Mouse (Mus musculus) hematopoietic stem cell, adult 5-6 weeks (primary cell): ENCODE results near the gene Smagp. TPM values are rescaled to one million over a fixed set of nuclear protein-coding genes. Genes with fewer than 3 reads are reported as not detected.
A peak's percentile ranks its signal among the peaks of the same experiment; 100 is the strongest.

Experiments
- ATAC-seq, 2 experiments: fragments of 125-278 bp in 1 of 2; replicated peaks in 1 of 2; 2 replicates each; pipeline ENCODE4 v1.8.0; 2016 to 2017; ENCODE audit warnings: inconsistent platforms in 2 of 2, mild to moderate bottlenecking in 2 of 2, moderate number of reproducible peaks in 2 of 2, low read depth in 1 of 2, moderate TSS enrichment in 1 of 2; ENCODE audit not compliant: low FRiP score in 2 of 2, poor library complexity in 2 of 2, severe bottlenecking in 2 of 2, insufficient read depth in 1 of 2, low TSS enrichment in 1 of 2
- total RNA-seq: library from RNA; stranded (forward); fragments of 172-1452, 232-1000 nt; gene quantifications from 2 replicates; pipeline ENCODE4 v1.2.3, GENCODE M21; 2017

Smagp gene
- total RNA-seq: 1.6 and 4.0 TPM in 2 replicates

DNA sequence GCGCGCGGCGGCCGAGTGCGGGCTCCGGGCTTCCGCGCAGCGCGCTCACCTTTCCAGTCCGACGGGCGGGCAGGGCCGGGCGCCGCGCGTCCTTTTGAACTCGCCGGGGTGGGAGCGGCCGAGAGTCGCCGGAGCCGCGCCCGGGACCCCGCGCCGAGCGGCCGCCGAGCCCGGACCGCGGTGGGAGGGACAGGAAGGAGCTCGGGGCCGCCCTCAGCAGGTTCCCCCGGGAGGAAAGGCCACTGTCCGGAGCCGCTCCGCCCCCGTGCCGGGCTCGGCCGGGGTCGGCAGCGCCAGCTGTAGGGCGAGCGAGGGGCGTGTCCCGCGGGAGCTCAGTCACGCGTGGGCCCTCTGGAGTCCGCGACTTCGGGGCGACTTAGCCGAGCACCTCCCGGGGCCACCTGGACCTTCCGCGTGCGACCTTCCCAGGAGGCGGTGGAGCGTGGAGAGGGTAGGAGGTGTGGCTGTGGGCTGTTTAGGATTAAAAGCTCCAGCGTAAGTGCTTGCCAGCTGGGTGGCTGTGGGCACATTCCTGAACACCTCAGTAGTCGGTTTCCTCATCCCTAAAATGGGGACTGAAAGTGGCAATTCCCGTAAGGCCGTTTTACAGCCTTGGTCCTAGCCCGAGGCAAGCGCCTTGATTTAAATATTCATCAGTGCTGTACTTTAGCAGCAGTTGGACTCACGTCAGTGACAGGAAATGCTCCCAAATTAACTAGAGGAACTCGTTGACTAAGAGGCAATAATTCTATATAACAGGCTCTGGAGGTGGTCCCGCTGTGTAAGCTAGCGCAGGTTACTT is at the start of gene Smagp:
TSS of gene Smagp (minus strand) at position 241 of the 802 bp plus-strand sequence.
- ATAC-seq: no peak

- no peak for ATAC-seq
These were observed 49.7 kb upstream of the Smagp start for GRCm38 (mm10) chr15:100686434-100686833.

DNA sequence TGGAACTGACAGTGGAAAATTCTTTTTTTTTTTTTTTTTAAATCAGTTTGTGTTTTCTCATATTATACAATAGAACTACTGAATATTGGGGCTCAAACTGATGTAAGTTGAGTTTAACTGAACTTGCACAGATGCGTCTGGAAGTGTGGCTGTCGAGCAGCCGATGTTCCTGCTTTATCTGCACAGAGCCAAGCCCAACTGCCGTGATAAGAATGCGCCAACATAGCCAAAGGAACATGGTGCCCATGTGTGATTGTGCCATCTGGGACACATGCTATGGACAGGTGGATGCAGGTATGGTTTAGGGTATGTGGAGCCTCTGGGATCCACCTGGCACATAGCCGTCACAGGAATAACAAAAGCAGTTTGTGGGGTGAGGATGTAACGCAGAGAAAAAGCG is 49.1 kb upstream of the Smagp start:
- no peak for ATAC-seq

DNA sequence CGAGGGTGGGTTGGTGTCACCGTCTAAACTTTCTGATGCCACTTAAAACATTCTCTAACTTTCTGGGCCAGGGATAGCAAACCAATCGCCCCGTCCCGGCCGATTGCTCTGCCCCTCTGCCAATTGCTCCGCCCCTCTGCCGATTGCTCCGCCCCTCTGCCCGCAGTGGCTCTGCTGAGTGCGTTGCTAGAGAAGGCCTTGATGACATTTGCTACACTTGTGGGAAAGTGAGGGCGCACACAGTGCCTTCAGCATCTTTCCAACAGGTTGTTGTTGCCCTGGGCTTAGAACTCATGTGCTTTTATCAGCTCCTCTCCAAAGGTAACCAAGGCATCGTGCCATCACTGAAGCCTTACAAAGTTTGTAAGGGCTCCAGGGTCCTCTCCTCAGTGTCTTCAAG is 48.5 kb upstream of the Smagp start:
- ATAC-seq: no peak

- ATAC-seq: no peak
These were observed 47.7 kb upstream of the Smagp start for GRCm38 (mm10) chr15:100684450-100684849.

DNA sequence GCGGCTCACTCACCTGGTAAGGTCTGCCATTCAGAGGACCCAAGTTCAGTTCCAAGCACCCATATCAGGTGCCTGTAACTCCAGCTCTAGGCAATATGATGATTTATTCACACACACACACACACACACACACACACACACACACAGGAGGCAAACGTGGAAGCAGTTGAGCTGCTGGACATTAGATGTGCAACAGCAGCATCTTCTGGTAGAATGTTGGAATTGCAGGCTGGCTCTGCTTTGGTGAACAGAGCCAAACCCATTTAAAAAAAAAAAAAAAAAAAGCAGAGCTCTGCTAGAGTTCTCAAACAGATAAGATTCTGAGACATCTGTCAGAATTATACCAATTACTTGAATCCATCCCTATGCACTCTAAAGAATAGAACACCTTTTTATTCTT is 46.3 kb upstream of the Smagp start:
- peak; percentile 53 to 63; a peak in 2 of 4 replicates for ATAC-seq

DNA sequence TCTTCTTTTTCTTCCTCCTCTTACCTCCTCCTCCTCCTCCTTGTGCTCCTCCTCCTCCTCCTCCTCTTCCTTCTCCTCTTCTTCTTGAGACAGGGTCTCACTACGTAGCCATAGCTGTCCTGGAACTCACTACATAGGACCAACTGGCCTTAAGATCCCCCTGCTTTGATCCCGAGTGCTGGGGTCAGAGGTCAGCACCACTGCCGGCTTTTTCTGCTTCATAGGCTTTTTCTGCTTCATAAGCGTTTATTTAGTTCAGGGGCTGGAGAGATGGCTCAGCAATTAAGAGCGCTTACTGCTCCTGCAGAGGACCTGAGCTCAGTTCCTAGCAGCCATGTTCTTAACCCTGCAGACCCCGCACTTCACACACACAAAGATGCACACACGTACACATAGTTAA is 45.0 kb upstream of the Smagp start:
- no peak for ATAC-seq

GRCm38 (mm10) chr15:100680381-100680780 is 43.6 kb upstream of the Smagp start:
- no peak for ATAC-seq

DNA sequence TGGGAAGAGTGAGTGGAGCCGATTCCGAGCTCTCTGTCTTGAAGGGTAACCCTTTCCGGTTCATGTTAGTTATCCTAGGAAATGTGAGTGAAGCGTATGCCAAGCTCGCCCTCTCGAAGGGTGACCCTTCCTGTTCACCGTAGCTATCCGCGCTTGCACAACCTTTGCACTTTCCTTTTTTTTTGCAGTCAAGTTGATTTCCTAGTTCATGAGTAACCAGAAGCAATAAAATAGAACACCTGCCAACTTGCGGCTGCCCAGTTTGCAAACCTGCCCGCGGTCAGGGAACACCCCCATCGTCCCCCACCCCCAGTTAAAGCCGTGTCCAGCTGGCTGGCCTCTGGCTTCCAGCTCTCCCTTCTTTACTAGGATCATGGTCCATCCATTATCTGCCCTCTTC is 42.3 kb upstream of the Smagp start:
- ATAC-seq: no peak

GRCm38 (mm10) chr15:100678581-100678980 is 41.8 kb upstream of the Smagp start:
- ATAC-seq: no peak; a peak in 1 of 4 replicates

DNA sequence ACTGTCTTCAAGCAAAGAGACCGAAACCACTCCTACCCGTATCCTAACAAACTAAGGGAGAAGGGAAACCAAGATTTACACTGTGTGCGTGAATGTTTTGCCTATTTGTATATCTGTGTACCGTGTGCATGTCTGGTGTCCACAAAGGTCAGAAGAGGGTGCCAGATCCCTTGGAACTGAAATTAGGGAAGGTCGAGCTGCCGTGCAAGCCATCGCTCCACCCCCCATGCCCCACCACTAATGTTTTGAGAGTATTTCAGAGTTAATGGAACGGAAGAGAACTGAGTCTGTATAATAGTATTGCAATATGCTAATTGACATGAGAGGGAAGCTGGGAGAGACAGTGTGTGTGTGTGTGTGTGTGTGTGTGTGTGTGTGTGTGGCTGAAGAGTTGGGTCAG is 40.9 kb upstream of the Smagp start:
- no peak; a peak in 1 of 4 replicates for ATAC-seq

- no peak for ATAC-seq
These were observed 39.8 kb upstream of the Smagp start for GRCm38 (mm10) chr15:100676521-100676920.

- ATAC-seq: no peak
These were observed 38.7 kb upstream of the Smagp start for GRCm38 (mm10) chr15:100675486-100675885.

GRCm38 (mm10) chr15:100674566-100674965 is 37.8 kb upstream of the Smagp start:
- ATAC-seq: no peak

- ATAC-seq: peak; percentile 70 to 75
These were observed 37.0 kb upstream of the Smagp start for GRCm38 (mm10) chr15:100673585-100674391.

GRCm38 (mm10) chr15:100670833-100671232 is 34.1 kb upstream of the Smagp start:
- no peak for ATAC-seq

DNA sequence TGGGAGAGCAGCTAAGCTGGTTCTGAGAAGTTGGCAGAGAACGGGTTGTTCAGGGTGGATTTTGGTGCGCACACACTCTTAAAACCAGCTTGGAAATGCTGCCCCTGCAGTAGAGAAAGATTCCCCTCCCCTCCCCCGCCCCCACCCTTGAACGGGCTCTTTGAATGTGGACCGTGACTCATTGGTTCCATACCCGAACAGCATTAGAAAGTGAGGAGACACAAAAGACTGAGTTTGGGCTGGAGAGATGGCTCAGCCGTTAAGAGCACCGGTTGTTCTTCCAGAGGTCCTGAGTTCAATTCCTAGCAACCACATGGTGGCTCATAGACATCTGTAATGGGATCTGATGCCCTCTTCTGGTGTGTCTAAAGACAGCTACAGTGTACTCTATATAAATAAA is 33.3 kb upstream of the Smagp start:
- no peak for ATAC-seq

- peak; percentile 63 to 74 for ATAC-seq
These were observed 32.6 kb upstream of the Smagp start, which contains the start of gene Bin2 for GRCm38 (mm10) chr15:100669337-100669736. Gene Bin2 (minus strand): TSS chr15:100669553.
